Mouse (Mus musculus) layer of hippocampus, adult 2 months (tissue): ENCODE results near the gene Zscan21. TPM values are rescaled to one million over a fixed set of nuclear protein-coding genes. Genes with fewer than 3 reads are reported as not detected.

Experiments
- DNase-seq, 2 experiments: peaks; one replicate each; pipeline ENCODE4 v3.0.0; 2022; ENCODE audit warnings: low spot score in 2 of 2
- H3K27ac ChIP-seq: fragments of 200-600 bp; 2 replicates; pipeline ENCODE4 v1.8.1; 2022
- H3K4me3 ChIP-seq: fragments of 200-600 bp; 2 replicates; pipeline ENCODE4 v1.8.1; 2022; ENCODE audit warnings: mild to moderate bottlenecking
- CTCF ChIP-seq: fragments of 200-600 bp; conservative IDR thresholded peaks from 2 replicates; pipeline ENCODE4 v1.8.1; 2022; ENCODE audit warnings: antibody characterized with exemption, mild to moderate bottlenecking, moderate library complexity
- long read RNA-seq, 2 experiments: library from polyadenylated mRNA; stranded (forward); transcript quantifications; one replicate each; pipeline ENCODE4 v2.0.0; 2021; ENCODE audit warnings: borderline mapping rate in 2 of 2
- total RNA-seq, 2 experiments: library from RNA; stranded (reverse); gene quantifications; 2 replicates each; pipeline ENCODE4 v1.2.3; 2021

Zscan21 gene
- total RNA-seq: 10 to 100 TPM; 13.7 to 16.2 TPM
- long read RNA-seq, experiment 1, transcript Zscan21-205 (5 exons, 2,310 nt): major isoform, 7 of 13 reads
- long read RNA-seq, experiment 1, partial matches to known transcripts: 1 of 13 reads
- long read RNA-seq, experiment 1, other reads (novel, unspliced or antisense): 1 of 13 reads
- long read RNA-seq, experiment 2, transcript Zscan21-205 (5 exons, 2,310 nt): minor isoform, 6 of 20 reads
- long read RNA-seq, experiment 2, transcript Zscan21-204 (4 exons, 2,204 nt): major isoform, 7 of 20 reads
- long read RNA-seq, experiment 2, partial matches to known transcripts: 2 of 20 reads
- long read RNA-seq, experiment 2, other reads (novel, unspliced or antisense): 2 of 20 reads

- TF ChIP-seq CTCF: peak; percentile 46
- DNase-seq: peak; percentile 88 to 89
- peak within 1 kb of the TSS; percentile 97 for H3K27ac ChIP-seq
- peak within 1 kb of the TSS; percentile 89 for H3K4me3 ChIP-seq
Observed at GRCm38 (mm10) chr5:138116255-138117198, at the start of gene Zscan21. TSS of gene Zscan21 (plus strand) at chr5:138116903.

DNA sequence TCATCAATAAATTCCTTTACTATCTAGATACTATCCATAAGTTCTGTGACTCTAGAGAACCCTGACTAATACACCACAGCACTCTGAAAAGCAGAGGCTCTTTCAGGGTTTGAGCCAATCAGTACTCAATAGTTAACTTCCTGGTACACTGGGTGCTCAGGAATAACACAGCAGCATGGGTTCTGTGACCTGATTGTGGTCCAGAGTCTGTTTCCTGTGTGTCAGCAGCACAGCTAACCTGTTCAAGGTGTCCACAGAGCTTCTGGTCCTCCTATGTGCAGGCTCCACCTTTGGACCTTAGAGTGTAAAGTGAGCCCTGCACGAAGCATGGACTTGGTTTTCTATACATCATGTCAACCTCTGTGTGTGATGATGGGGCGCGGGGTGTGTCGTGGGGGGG is 42.9 kb upstream of the Zscan21 start:
- H3K27ac ChIP-seq: no peak overlapping the region
- DNase-seq: no peak
- no peak overlapping the region for H3K4me3 ChIP-seq
- no peak for TF ChIP-seq CTCF

DNA sequence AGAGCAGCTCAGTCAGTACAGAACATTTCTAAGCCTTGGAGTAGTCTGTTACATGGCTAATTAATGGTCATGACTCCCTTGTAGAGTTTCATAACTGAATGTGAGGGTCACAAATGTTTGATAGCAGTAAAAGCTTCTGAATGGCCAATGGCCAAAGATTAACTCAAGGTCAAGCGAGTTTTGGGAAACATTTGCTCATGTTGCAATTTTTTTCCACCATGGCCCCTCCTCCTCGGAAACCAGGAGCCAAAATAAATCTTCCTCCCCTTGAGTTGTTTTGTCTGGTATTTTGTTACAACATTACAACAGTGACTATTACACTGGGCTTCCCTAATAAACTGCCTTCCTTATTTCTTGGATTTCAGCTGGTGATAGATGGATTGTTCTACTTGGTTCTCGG is 41.0 kb upstream of the Zscan21 start:
- no peak for DNase-seq
- TF ChIP-seq CTCF: no peak
- Histone ChIP-seq H3K4me3 (no peak overlapping the region), H3K27ac (no peak overlapping the region)

DNA sequence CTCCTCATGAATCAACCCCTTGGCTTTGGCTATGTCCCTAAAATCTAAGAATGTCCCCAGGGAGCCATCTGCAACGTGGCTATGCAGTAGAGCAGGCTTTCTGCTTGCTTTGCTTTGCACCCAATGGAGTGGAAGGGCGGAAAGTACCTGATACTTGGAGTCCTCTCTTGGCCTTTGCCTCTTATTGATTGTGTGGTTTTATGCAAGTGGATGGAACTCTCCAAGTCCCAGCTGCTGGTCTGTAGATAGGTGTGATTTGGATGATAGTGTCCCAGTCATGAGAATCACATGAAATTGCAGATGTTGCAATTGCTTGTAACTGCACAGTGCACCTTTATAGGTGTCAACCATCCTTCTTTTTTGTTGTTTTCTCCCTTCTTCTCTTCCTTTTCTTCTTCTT is 40.6 kb upstream of the Zscan21 start:
- no peak for TF ChIP-seq CTCF
- Histone ChIP-seq H3K27ac (no peak overlapping the region), H3K4me3 (no peak overlapping the region)
- no peak for DNase-seq

GRCm38 (mm10) chr5:138080456-138080855 is 36.2 kb upstream of the Zscan21 start:
- no peak overlapping the region for H3K4me3 ChIP-seq
- H3K27ac ChIP-seq: no peak overlapping the region
- TF ChIP-seq CTCF: no peak
- DNase-seq: no peak

- H3K4me3 ChIP-seq: no peak overlapping the region
- no peak for TF ChIP-seq CTCF
- DNase-seq: no peak
- H3K27ac ChIP-seq: no peak overlapping the region
Observed at GRCm38 (mm10) chr5:138081446-138081845, 35.3 kb upstream of the Zscan21 start.

- Histone ChIP-seq H3K27ac (no peak overlapping the region), H3K4me3 (no peak overlapping the region)
- DNase-seq: no peak
- no peak for TF ChIP-seq CTCF
Observed at GRCm38 (mm10) chr5:138083318-138083900, 33.3 kb upstream of the Zscan21 start.

DNA sequence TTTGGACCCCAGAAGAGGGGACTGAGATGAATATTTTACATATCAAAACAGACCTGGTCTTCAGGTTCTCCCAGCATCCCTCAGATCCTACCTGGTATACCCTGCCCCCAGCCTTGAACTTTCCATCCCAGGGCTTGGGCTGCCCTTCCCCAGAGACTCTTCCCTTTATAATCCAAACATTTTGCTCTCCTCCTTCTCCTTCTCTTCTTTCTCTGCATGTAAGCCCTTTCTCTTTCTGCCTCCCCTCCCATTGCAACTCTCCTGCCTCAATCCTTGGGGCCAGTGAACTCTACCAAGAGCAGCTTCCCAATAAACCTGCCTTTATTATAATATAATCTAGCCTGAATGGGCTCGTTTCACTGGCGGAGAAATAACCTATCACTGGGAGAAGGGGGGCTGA is 32.8 kb upstream of the Zscan21 start:
- Histone ChIP-seq H3K27ac (no peak overlapping the region), H3K4me3 (no peak overlapping the region)
- no peak for TF ChIP-seq CTCF
- no peak for DNase-seq

DNA sequence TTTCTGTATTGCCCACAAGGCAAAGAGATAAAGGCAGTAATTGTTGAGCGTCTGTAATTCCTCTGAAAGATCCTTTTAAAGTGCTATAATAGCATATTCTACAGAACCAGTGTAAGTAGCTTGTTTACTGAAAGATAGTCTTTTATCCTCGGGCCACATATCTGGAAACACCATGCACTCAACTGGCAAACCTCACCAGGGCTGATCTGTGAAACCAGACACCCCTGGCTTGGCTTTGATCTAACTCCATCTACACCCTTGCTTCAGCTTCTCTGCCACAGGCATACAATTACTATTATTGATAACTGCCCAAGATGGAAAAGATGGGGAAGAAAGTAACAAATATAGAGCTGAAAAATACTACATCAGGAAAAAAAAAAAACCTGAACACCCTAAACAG is 32.2 kb upstream of the Zscan21 start:
- no peak for TF ChIP-seq CTCF
- H3K27ac ChIP-seq: peak overlapping the region; percentile 98; the same call in 1 of the 2 replicates
- peak overlapping the region; percentile 82 for H3K4me3 ChIP-seq
- DNase-seq: no peak

DNA sequence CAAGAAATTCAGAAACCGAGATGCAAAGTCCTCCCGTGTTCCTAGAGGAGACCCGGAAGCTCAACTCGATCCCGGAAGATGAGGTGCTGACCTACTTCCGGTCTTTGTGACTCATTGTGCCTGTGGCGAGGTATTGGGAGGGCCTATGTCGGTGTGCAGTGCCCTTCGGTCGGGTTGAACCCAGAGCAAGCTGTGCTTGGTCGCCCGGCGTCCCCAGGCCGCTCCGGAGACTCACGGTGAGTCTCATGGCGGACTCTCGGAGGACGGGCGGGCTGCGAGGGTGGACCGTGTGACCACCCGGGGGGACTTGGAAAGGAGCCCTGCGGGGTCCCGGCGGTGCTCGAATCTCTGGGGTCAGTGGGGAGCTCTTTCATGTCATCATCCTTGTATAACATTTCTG is 31.7 kb upstream of the Zscan21 start, which contains the start of gene Zkscan1:
Gene Zkscan1, plus strand, starts transcription at position 89 of the 400 bp plus-strand sequence.
- peak within 1 kb of the TSS; percentile 98 for H3K27ac ChIP-seq
- TF ChIP-seq CTCF: no peak
- peak within 1 kb of the TSS; percentile 82 for H3K4me3 ChIP-seq
- DNase-seq: peak; percentile 82 to 87

DNA sequence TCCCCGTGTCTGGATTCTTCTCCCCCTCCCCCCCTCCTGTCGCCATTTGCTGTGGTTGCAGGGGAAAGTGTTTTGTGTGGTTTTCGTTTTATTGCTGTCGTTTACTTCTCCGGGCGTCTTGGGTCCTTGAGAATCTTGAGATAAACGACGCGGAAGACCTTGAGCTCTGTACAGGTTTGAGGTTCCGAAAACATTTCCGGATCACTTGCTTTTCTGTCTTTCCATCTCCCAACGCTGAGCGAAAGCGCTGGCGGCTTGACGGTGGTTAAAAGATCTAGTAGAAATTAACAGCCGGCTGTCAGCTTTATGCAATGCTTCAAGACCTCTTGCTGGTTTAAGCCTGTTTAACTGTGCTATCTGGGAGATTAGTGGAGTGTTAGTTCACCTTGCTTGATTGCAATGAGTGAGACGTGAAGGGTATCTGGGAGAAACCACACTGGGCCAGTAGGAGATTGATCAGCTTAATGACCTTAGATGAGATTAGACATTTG is 31.2 kb upstream of the Zscan21 start:
- peak in 1 of 2 experiments; percentile 16 for DNase-seq
- TF ChIP-seq CTCF: no peak
- H3K27ac ChIP-seq: peak overlapping the region; percentile 98
- H3K4me3 ChIP-seq: peak overlapping the region; percentile 82

- Histone ChIP-seq H3K4me3 (no peak overlapping the region; the same call in 1 of the 2 replicates), H3K27ac (no peak overlapping the region)
- DNase-seq: no peak
- no peak for TF ChIP-seq CTCF
Observed at GRCm38 (mm10) chr5:138086842-138087241, 29.9 kb upstream of the Zscan21 start.

DNA sequence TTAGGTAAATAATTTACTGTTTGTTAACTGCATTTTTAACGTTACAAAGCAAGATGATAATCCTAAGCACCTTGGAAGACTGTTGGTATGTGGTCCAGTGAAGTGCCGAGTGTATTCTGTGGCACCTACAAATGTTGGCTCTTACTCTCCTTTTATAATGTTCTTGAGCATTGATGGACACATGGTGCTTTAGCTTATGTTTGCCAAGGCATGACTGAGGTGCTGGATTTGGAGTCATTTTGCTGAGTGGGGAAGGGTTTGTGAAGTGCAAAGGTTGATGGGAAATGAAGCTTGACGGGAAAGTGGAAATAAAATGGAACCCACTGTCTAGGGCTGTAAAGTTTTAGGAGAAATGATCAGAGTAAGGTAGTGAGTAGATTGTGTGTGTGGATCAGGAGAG is 28.3 kb upstream of the Zscan21 start:
- H3K4me3 ChIP-seq: no peak overlapping the region
- TF ChIP-seq CTCF: no peak
- no peak overlapping the region for H3K27ac ChIP-seq
- no peak for DNase-seq
